Mouse (Mus musculus): ENCODE measurements at regions not wholly inside any gene's neighbourhood (a gene's known extent, or its start where the extent isn't known, plus 50 kb on each side); places are given as distances from the start of the nearest gene placed in this dataset.

GRCm38 (mm10) chr5:103269206-103269605 is 58.1 kb upstream of the Mapk10 start:
- H3K4me3 ChIP-seq (ENCODE audit: low read depth, low read length), result no peak overlapping the region
- WGBS, result 88% methylated on average over 6 of the region's 6 CpGs
- no peaks in the 10 kb centered on the region for H3K27me3 ChIP-seq (ENCODE audit: control insufficient read depth, insufficient read depth, low read length)
- no peaks in the 10 kb centered on the region for H3K36me3 ChIP-seq (ENCODE audit: control insufficient read depth, insufficient read depth, low read length)
- peaks cover 9% of the 10 kb centered on the region for H3K4me1 ChIP-seq (ENCODE audit: control insufficient read depth, insufficient read depth, insufficient read length, low read length)
- TF ChIP-seq CTCF (IDR thresholded peaks at IDR 0.05; ENCODE audit: extremely low read depth, insufficient read length, insufficient replicate concordance, low read depth, low read length), result no peak
- TF ChIP-seq POLR2A (IDR thresholded peaks at IDR 0.05; ENCODE audit: low read depth, low read length), result no peak
- H3K27ac ChIP-seq (ENCODE audit: insufficient read depth, low read depth, low read length), result no peak overlapping the region

GRCm38 (mm10) chr5:103264903-103265302 is 53.8 kb upstream of the Mapk10 start:
- Histone ChIP-seq H3K27ac (ENCODE audit: insufficient read depth, low read depth, low read length) (0 out of 2 replicates have a peak overlapping the region, but pooled peaks have one; percentile 39), H3K27me3 (ENCODE audit: control insufficient read depth, insufficient read depth, low read length) (no peaks in the 10 kb centered on the region), H3K4me1 (ENCODE audit: control insufficient read depth, insufficient read depth, insufficient read length, low read length) (peaks cover 18% of the 10 kb centered on the region), H3K4me3 (ENCODE audit: low read depth, low read length) (no peak overlapping the region), H3K36me3 (ENCODE audit: control insufficient read depth, insufficient read depth, low read length) (no peaks in the 10 kb centered on the region)
- WGBS, result 32% methylated on average over 2 of the region's 2 CpGs
- TF ChIP-seq POLR2A (IDR thresholded peaks at IDR 0.05; ENCODE audit: low read depth, low read length) (no peak), CTCF (IDR thresholded peaks at IDR 0.05; ENCODE audit: extremely low read depth, insufficient read length, insufficient replicate concordance, low read depth, low read length) (no peak)

- H3K27me3 ChIP-seq (ENCODE audit: control insufficient read depth, insufficient read depth, low read length), result no peaks in the 10 kb centered on the region
- 38% methylated on average over 10 of the region's 10 CpGs for WGBS
- TF ChIP-seq CTCF (IDR thresholded peaks at IDR 0.05; ENCODE audit: extremely low read depth, insufficient read length, insufficient replicate concordance, low read depth, low read length), result no peak
- TF ChIP-seq POLR2A (IDR thresholded peaks at IDR 0.05; ENCODE audit: low read depth, low read length), result no peak
- H3K4me3 ChIP-seq (ENCODE audit: low read depth, low read length), result no peak overlapping the region
- no peaks in the 10 kb centered on the region for H3K36me3 ChIP-seq (ENCODE audit: control insufficient read depth, insufficient read depth, low read length)
- H3K4me1 ChIP-seq (ENCODE audit: control insufficient read depth, insufficient read depth, insufficient read length, low read length), result peaks cover 18% of the 10 kb centered on the region
- no peak overlapping the region for H3K27ac ChIP-seq (ENCODE audit: insufficient read depth, low read depth, low read length)
Measured at GRCm38 (mm10) chr5:103261406-103261805, 50.3 kb upstream of the Mapk10 start.

Data from small intestine, adult 2 months (tissue).